In genomic region chr6:35362596-35362995, GRCm38 (mm10) we compare ENCODE assay signal across 19 mouse cellular contexts. TPM values are rescaled to one million over a fixed set of nuclear protein-coding genes. Genes with fewer than 3 reads are reported as not detected.
DNase-seq lines count a peak whose midpoint lies in the region; ATAC-seq and TF ChIP-seq lines count a peak whose summit lies in the region.
"Had no signal": no experiment of that assay in that cellular context is flagged by ENCODE, and none has a peak within 500 bp of the region (broad histone marks: within the 10 kb centered on the region; RNA-seq: fewer than 3 reads in every experiment).

No protein-coding gene starts in this region.

- peak overlapping the region; percentile 52 for H3K4me2 ChIP-seq in heart, postnatal 0 days (ENCODE audit: low read depth, low read length)
- no peak overlapping the region for H3K4me2 ChIP-seq in limb, embryonic 13.5 days (replicated peaks)
- H3K4me2 ChIP-seq: hindbrain, embryonic 15.5 days; liver, embryonic 15.5 days; neural tube, embryonic 15.5 days had no signal

- peaks cover 12% of the 10 kb centered on the region; the same call in 1 of the 2 replicates for H3K4me1 ChIP-seq in heart, postnatal 0 days (ENCODE audit: control insufficient read depth, insufficient read depth)
- H3K4me1 ChIP-seq in limb, embryonic 13.5 days, result peaks cover 5% of the 10 kb centered on the region; the same call in 1 of the 2 replicates
- H3K4me1 ChIP-seq: hindbrain, embryonic 15.5 days; liver, embryonic 15.5 days; midbrain, embryonic 10.5 days; neural tube, embryonic 15.5 days had no signal

- H3K36me3 ChIP-seq in heart, postnatal 0 days (replicated peaks; ENCODE audit: control insufficient read depth, insufficient read depth, low read length), result no peaks in the 10 kb centered on the region
- no peaks in the 10 kb centered on the region for H3K36me3 ChIP-seq in limb, embryonic 13.5 days
- H3K36me3 ChIP-seq: hindbrain, embryonic 15.5 days; liver, embryonic 15.5 days; midbrain, embryonic 10.5 days; neural tube, embryonic 15.5 days had no signal

- H3K27ac ChIP-seq in gastrocnemius, adult 2 months, result peak overlapping the region; percentile 53; the same call in 1 of the 2 replicates
- H3K27ac ChIP-seq in heart, postnatal 0 days (ENCODE audit: low read depth), result peak overlapping the region; percentile 49; the same call in 1 of the 2 replicates
- peak overlapping the region; percentile 79; the same call in 1 of the 2 replicates for H3K27ac ChIP-seq in limb, embryonic 13.5 days
- H3K27ac ChIP-seq: hindbrain, embryonic 15.5 days; liver, embryonic 15.5 days; midbrain, embryonic 10.5 days; neural tube, embryonic 15.5 days had no signal

- peak; percentile 73 for ATAC-seq in heart, postnatal 0 days (ENCODE audit: insufficient read depth, low read depth)
- ATAC-seq in limb, embryonic 13.5 days (ENCODE audit: low FRiP score, low read depth), result peak; percentile 71
- ATAC-seq in granulocyte monocyte progenitor cell, adult 5-6 weeks (replicated peaks; ENCODE audit: poor library complexity, severe bottlenecking), result no peak
- ATAC-seq: activated CD4-positive, CD25-positive, alpha-beta regulatory T cell, adult 4 months had no signal

- no peaks in the 10 kb centered on the region for H3K27me3 ChIP-seq in heart, postnatal 0 days (ENCODE audit: control insufficient read depth, insufficient read depth, low read length)
- H3K27me3 ChIP-seq in limb, embryonic 13.5 days, result no peaks in the 10 kb centered on the region
- H3K27me3 ChIP-seq: hindbrain, embryonic 15.5 days; liver, embryonic 15.5 days; neural tube, embryonic 15.5 days had no signal

- no peak for TF ChIP-seq CTCF in gastrocnemius, adult 2 months (IDR thresholded peaks at IDR 0.05)
- TF ChIP-seq CTCF in heart, postnatal 0 days (IDR thresholded peaks at IDR 0.05; ENCODE audit: low read depth), result no peak

- H3K9ac ChIP-seq in heart, postnatal 0 days (replicated peaks; ENCODE audit: low read depth, low read length), result no peak overlapping the region
- no peak overlapping the region for H3K9ac ChIP-seq in limb, embryonic 13.5 days
- H3K9ac ChIP-seq: hindbrain, embryonic 15.5 days; liver, embryonic 15.5 days; neural tube, embryonic 15.5 days had no signal

- 11% methylated on average over 8 of the region's 9 CpGs for WGBS in heart, postnatal 0 days
- 59% methylated on average over 9 of the region's 9 CpGs for WGBS in limb, embryonic 13.5 days

- H3K9me3 ChIP-seq in heart, postnatal 0 days (replicated peaks; ENCODE audit: control insufficient read depth, low read length), result no peaks in the 10 kb centered on the region
- peaks cover 4% of the 10 kb centered on the region; the same call in 1 of the 2 replicates for H3K9me3 ChIP-seq in limb, embryonic 13.5 days
- H3K9me3 ChIP-seq: hindbrain, embryonic 15.5 days; liver, embryonic 15.5 days; midbrain, embryonic 10.5 days; neural tube, embryonic 15.5 days had no signal

- DNase-seq in gastrocnemius, adult 2 months, result peak; percentile 56
- no peak for DNase-seq in gastrocnemius, adult 8-10 months (ENCODE audit: low spot score in 2 of 2)
- DNase-seq in heart, adult 8-10 months (ENCODE audit: low spot score), result peak; percentile 67
- peak; percentile 68 for DNase-seq in heart, postnatal 0 days (ENCODE audit: low spot score)
- DNase-seq in layer of hippocampus, adult 9-10 months (ENCODE audit: low spot score), result no peak
- no peak for DNase-seq in right cerebral cortex, postnatal 36 days (ENCODE audit: low spot score in 2 of 2)
- DNase-seq: adrenal gland, postnatal 36 days; cerebellum, adult 9-11 months; kidney, adult 11 months; lung, postnatal 36 days; retina, postnatal 1 day; thymus, postnatal 4 days had no signal

- no peak for TF ChIP-seq EP300 in heart, postnatal 0 days (IDR thresholded peaks at IDR 0.05; ENCODE audit: low read depth)

- H3K4me3 ChIP-seq in gastrocnemius, adult 2 months, result peak overlapping the region; percentile 45
- H3K4me3 ChIP-seq in heart, postnatal 0 days (ENCODE audit: low read depth, low read length), result peak overlapping the region; percentile 11; the same call in 1 of the 2 replicates
- H3K4me3 ChIP-seq in limb, embryonic 13.5 days, result no peak overlapping the region
- H3K4me3 ChIP-seq: hindbrain, embryonic 15.5 days; liver, embryonic 15.5 days; midbrain, embryonic 10.5 days; neural tube, embryonic 15.5 days had no signal

- intact Hi-C loops in gastrocnemius, adult 2 months (cut with DNase I), result no loop called here

RNA-seq across cellular contexts. Expression of gene Fam180a, which starts 36.7 kb away (rescaled TPM):
- total RNA-seq in gastrocnemius, adult 2 months (2021), result 1 to 10 TPM in 1 of 2 experiments, under 1 TPM in 1; 0.36 to 2.0 TPM
- 1 to 10 TPM in 1 of 4 experiments, under 1 TPM in 2, not detected in 1; 0.58 to 1.5 (median 0.94) TPM for total RNA-seq in gastrocnemius, adult 8-10 months (2022)
- total RNA-seq in heart, adult 8-10 months (2022), result under 1 TPM; 0.44 to 0.62 (median 0.53) TPM
- 8.3 TPM in 1 of 2 replicates, not detected in the other for total RNA-seq in heart, postnatal 0 days (2014; rRNA removed; ENCODE audit: low replicate concordance)
- polyA plus RNA-seq in heart, postnatal 0 days (2015; fragmentation: Nextera tagmentation; extraction: Ambion mirVana), result 0.48 and 0.84 TPM in 2 replicates
- 1.4 and 1.6 TPM in 2 replicates for polyA plus RNA-seq in limb, embryonic 13.5 days (2015; fragmentation: Nextera tagmentation; extraction: Ambion mirVana)
- not detected in 2 replicates for total RNA-seq in granulocyte monocyte progenitor cell, adult 5-6 weeks (2014; fragmentation: Nextera tagmentation)
- not detected in 2 replicates for total RNA-seq in granulocyte monocyte progenitor cell, adult 5-6 weeks (2017)
- polyA plus RNA-seq: activated CD4-positive, CD25-positive, alpha-beta regulatory T cell, adult 4 months; midbrain, embryonic 10.5 days had no signal

RNA-seq across cellular contexts. Expression of gene Slc13a4, which starts 54.7 kb away (rescaled TPM):
- total RNA-seq in gastrocnemius, adult 2 months (2021), result under 1 TPM in 1 of 2 experiments, not detected in 1; 0.06 TPM
- not detected for total RNA-seq in gastrocnemius, adult 8-10 months (2022)
- under 1 TPM in 2 of 4 experiments, not detected in 2; 0.14 to 0.37 TPM for total RNA-seq in heart, adult 8-10 months (2022)
- total RNA-seq in heart, postnatal 0 days (2014; rRNA removed; ENCODE audit: low replicate concordance), result 0.11 TPM in 1 of 2 replicates, not detected in the other
- 0.22 TPM in 2 replicates for polyA plus RNA-seq in heart, postnatal 0 days (2015; fragmentation: Nextera tagmentation; extraction: Ambion mirVana)
- polyA plus RNA-seq in limb, embryonic 13.5 days (2015; fragmentation: Nextera tagmentation; extraction: Ambion mirVana), result 0.19 and 0.28 TPM in 2 replicates
- total RNA-seq in granulocyte monocyte progenitor cell, adult 5-6 weeks (2014; fragmentation: Nextera tagmentation), result not detected in 2 replicates
- total RNA-seq in granulocyte monocyte progenitor cell, adult 5-6 weeks (2017), result not detected in 2 replicates

Comparison
In these comparisons a context has a peak if more than half of its experiments do, and no peak if none do; other contexts are left out.
1. DNase-seq: peak in gastrocnemius, adult 2 months (single experiment), heart, adult 8-10 months (single experiment) and heart, postnatal 0 days (single experiment); none in gastrocnemius, adult 8-10 months (0 of 2), layer of hippocampus, adult 9-10 months (single experiment) and right cerebral cortex, postnatal 36 days (0 of 2).
2. Peak in every context shown above with its lines, with median percentiles within 50 percentile points of each other: H3K27ac ChIP-seq.